Mouse (Mus musculus) erythroblast, embryonic 14.5 days (primary cell): ENCODE measurements around the gene Lysmd2.

Experiments used
- GATA1 ChIP-seq: IDR thresholded peaks from 2 replicates; pipeline ENCODE4 v1.6.1; 2012; ENCODE audit warnings: low read length, inconsistent platforms, mixed read lengths
- TAL1 ChIP-seq: IDR thresholded peaks from 3 replicates; pipeline ENCODE4 v1.6.1; 2012; ENCODE audit warnings: low read length, inconsistent platforms, mixed read lengths

DNA sequence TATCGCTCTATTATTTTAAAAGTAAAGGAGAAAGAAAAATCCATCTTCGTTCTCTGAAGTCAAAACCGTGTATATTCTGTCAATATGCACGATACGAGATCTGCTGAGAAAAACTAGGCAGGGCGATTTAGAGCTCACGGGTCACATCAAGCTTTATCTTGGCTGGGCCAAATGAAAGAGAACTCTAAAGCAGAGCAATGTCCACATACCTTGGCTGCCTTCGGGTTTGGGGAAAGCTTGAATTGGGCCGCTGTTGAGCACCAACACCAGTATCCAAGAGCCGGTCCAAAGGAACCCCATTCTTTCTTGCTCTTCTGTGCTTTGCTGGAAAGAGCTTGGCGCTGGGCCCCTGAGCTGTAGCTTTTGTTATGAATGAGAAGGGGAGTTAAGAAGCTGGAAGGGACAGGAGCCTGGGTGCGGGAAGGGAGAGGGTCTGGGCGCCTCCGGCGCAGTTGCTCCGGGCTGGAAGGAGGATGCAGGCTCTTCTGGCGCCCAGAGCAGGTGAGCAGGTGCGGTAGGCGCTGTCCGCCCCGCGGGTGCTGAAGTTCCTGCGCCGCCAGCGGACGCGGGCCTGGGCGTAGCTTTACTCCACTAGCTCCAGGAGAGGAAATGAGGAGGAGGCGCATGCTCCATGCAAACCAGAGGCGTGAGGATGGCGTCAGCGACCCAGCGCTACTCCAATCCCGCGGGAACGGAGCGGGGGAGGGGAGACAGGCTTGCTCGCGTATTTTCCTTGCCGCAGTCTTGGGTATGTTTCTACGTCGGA lies 58.1 kb downstream of the Lysmd2 start, which contains the start of gene Scg3:
- TF ChIP-seq GATA1 (no peak), TAL1 (no peak)
